Mouse (Mus musculus) bone marrow, adult 2 months (tissue): ENCODE results near the gene Tepsin.

Source experiments
- CTCF ChIP-seq: fragments of 200-500 bp; IDR thresholded peaks from 2 replicates; pipeline ENCODE4 v1.5.1; 2011; ENCODE audit warnings: low read length, control low read depth; ENCODE audit not compliant: control insufficient read depth, insufficient read depth
- POLR2A ChIP-seq: fragments of 200-500 bp; IDR thresholded peaks from 2 replicates; pipeline ENCODE4 v1.6.1; 2011; ENCODE audit warnings: low read depth, mild to moderate bottlenecking, control low read depth, low read length, borderline replicate concordance; ENCODE audit not compliant: control insufficient read depth

GRCm38 (mm10) chr11:120086702-120087152, 11.8 kb downstream of the Tepsin start, which contains the start of gene Cep131:
- TF ChIP-seq CTCF (no peak), POLR2A (no peak)
